Mouse (Mus musculus) MEL (cell line): ENCODE results near the gene Zzef1. TPM values are rescaled to one million over a fixed set of nuclear protein-coding genes. Genes with fewer than 3 reads are reported as not detected.
A peak's percentile ranks its signal among the peaks of the same experiment; 100 is the strongest.

Experiments used
- DNase-seq: peaks from one replicate; pipeline ENCODE4 v3.0.0; 2011; ENCODE audit warnings: low read depth, low spot score
- H3K27ac ChIP-seq: 2 replicates; pipeline ENCODE4 v1.5.1; 2012; ENCODE audit warnings: low read depth, mild to moderate bottlenecking, control low read depth, low read length, moderate library complexity; ENCODE audit not compliant: control insufficient read depth
- H3K27me3 ChIP-seq, 2 experiments: fragments of 150-350 bp in 1 of 2; sonication (generic) in 1 of 2; 2 replicates each; pipeline ENCODE4 v1.6.1; 2012; ENCODE audit warnings: low read length in 2 of 2, mild to moderate bottlenecking in 2 of 2, improper control_type of control experiment in 1 of 2, moderate library complexity in 1 of 2; ENCODE audit not compliant: insufficient read depth in 2 of 2, control insufficient read depth in 1 of 2
- H3K36me3 ChIP-seq, 2 experiments: 2 replicates each; pipeline ENCODE4 v1.6.1; 2012 to 2014; ENCODE audit warnings: low read length in 2 of 2, improper control_type of control experiment in 1 of 2, inconsistent platforms in 1 of 2, mild to moderate bottlenecking in 1 of 2; ENCODE audit not compliant: insufficient read depth in 2 of 2, control insufficient read depth in 1 of 2
- H3K4me1 ChIP-seq, 2 experiments: fragments of 150-350 bp in 1 of 2; sonication (generic) in 1 of 2; 2 replicates each; pipeline ENCODE4 v1.6.1; 2012; ENCODE audit warnings: low read length in 2 of 2, improper control_type of control experiment in 1 of 2, mild to moderate bottlenecking in 1 of 2; ENCODE audit not compliant: insufficient read depth in 2 of 2, control insufficient read depth in 1 of 2
- H3K4me3 ChIP-seq, 2 experiments: fragments of 150-350 bp in 1 of 2; sonication (generic) in 1 of 2; 2 replicates each; pipeline ENCODE4 v1.5.1; 2012; ENCODE audit warnings: low read depth in 2 of 2, low read length in 2 of 2, mild to moderate bottlenecking in 2 of 2, moderate library complexity in 2 of 2, control low read depth in 1 of 2, improper control_type of control experiment in 1 of 2; ENCODE audit not compliant: control insufficient read depth in 1 of 2, insufficient read depth in 1 of 2
- H3K79me2 ChIP-seq: 2 replicates; pipeline ENCODE4 v1.6.1; 2012; ENCODE audit warnings: mild to moderate bottlenecking, low read length, moderate library complexity; ENCODE audit not compliant: control insufficient read depth, poor library complexity, insufficient read depth
- H3K9ac ChIP-seq: 2 replicates; pipeline ENCODE4 v1.6.1; 2012; ENCODE audit warnings: low read depth, mild to moderate bottlenecking, control low read depth, low read length, moderate library complexity; ENCODE audit not compliant: control insufficient read depth, poor library complexity, severe bottlenecking
- H3K9me3 ChIP-seq: fragments of 150-350 bp; sonication (generic); replicated peaks from 2 replicates; pipeline ENCODE4 v1.6.1; 2012; ENCODE audit warnings: mild to moderate bottlenecking, low read length, improper control_type of control experiment, moderate library complexity; ENCODE audit not compliant: insufficient read depth
- BHLHE40 ChIP-seq: IDR thresholded peaks from 2 replicates; pipeline ENCODE4 v1.6.1; 2012; ENCODE audit warnings: low read depth, mild to moderate bottlenecking, inconsistent platforms, low read length, improper control_type of control experiment, borderline replicate concordance
- CHD2 ChIP-seq: IDR thresholded peaks from 2 replicates; pipeline ENCODE4 v1.6.1; 2011; ENCODE audit warnings: low read length, improper control_type of control experiment
- ELF1 ChIP-seq: IDR thresholded peaks from 2 replicates; pipeline ENCODE4 v1.6.1; 2014; ENCODE audit warnings: low read depth, mild to moderate bottlenecking, inconsistent platforms, low read length, improper control_type of control experiment, moderate library complexity
- EP300 ChIP-seq, 2 experiments: IDR thresholded peaks; 2 replicates each; pipeline ENCODE4 v1.6.1; 2011; ENCODE audit warnings: improper control_type of control experiment in 2 of 2, low read length in 2 of 2, low read depth in 1 of 2, mild to moderate bottlenecking in 1 of 2
- GABPA ChIP-seq: IDR thresholded peaks from 2 replicates; pipeline ENCODE4 v1.6.1; 2012; ENCODE audit warnings: low read depth, mild to moderate bottlenecking, inconsistent platforms, low read length, improper control_type of control experiment, moderate library complexity
- HCFC1 ChIP-seq: IDR thresholded peaks from 2 replicates; pipeline ENCODE4 v1.6.1; 2012; ENCODE audit warnings: low read depth, mild to moderate bottlenecking, inconsistent platforms, low read length, improper control_type of control experiment, moderate library complexity
- MAFK ChIP-seq: IDR thresholded peaks from 2 replicates; pipeline ENCODE4 v1.6.1; 2011; ENCODE audit warnings: low read depth, mild to moderate bottlenecking, low read length, improper control_type of control experiment, borderline replicate concordance
- MAX ChIP-seq: IDR thresholded peaks from 2 replicates; pipeline ENCODE4 v1.6.1; 2011; ENCODE audit warnings: low read length, improper control_type of control experiment
- NRF1 ChIP-seq: IDR thresholded peaks from 2 replicates; pipeline ENCODE4 v1.6.1; 2014; ENCODE audit warnings: low read depth, mild to moderate bottlenecking, inconsistent platforms, low read length, improper control_type of control experiment, moderate library complexity; ENCODE audit not compliant: poor library complexity, insufficient read depth, severe bottlenecking
- POLR2AphosphoS2 ChIP-seq: IDR thresholded peaks from 2 replicates; pipeline ENCODE4 v1.6.1; 2011; ENCODE audit warnings: low read length, improper control_type of control experiment
- POLR2AphosphoS5 ChIP-seq: IDR thresholded peaks from 2 replicates; pipeline ENCODE4 v1.6.1; 2012; ENCODE audit warnings: low read depth, borderline replicate concordance, mild to moderate bottlenecking, inconsistent platforms, low read length, moderate library complexity, mixed read lengths
- RCOR1 ChIP-seq: IDR thresholded peaks from 2 replicates; pipeline ENCODE4 v1.6.1; 2012; ENCODE audit warnings: low read depth, mild to moderate bottlenecking, inconsistent platforms, low read length, improper control_type of control experiment
- TBP ChIP-seq: IDR thresholded peaks from 2 replicates; pipeline ENCODE4 v1.8.0; 2011; ENCODE audit warnings: low read depth, low read length, improper control_type of control experiment
- UBTF ChIP-seq: IDR thresholded peaks from 2 replicates; pipeline ENCODE4 v1.6.1; 2012; ENCODE audit warnings: low read depth, mild to moderate bottlenecking, inconsistent platforms, low read length, improper control_type of control experiment, moderate library complexity, borderline replicate concordance; ENCODE audit not compliant: insufficient read depth
- ZC3H11A ChIP-seq: IDR thresholded peaks from 2 replicates; pipeline ENCODE4 v1.6.1; 2012; ENCODE audit warnings: low read depth, mild to moderate bottlenecking, inconsistent platforms, low read length, improper control_type of control experiment
- polyA plus RNA-seq, 2 experiments: library from polyadenylated mRNA; stranded (reverse) in 1 of 2; unstranded in 1 of 2; fragments of >175 nt in 1 of 2; fragments of >200 nt in 1 of 2; gene quantifications; 2 replicates each; pipeline versions ENCODE4 v1.2.1 to v1.2.4; 2012; ENCODE audit warnings: low replicate concordance in 2 of 2, low read depth in 1 of 2; ENCODE audit not compliant: insufficient read length in 2 of 2, insufficient read depth in 1 of 2, missing spikeins in 1 of 2
- total RNA-seq: library from RNA; depleted of rRNA; stranded (reverse); fragments of 300-350 nt; gene quantifications from 2 replicates; pipeline ENCODE4 v1.2.3, GENCODE M21; 2012

Gene Zzef1
- total and polyA plus RNA-seq, 3 experiments = 13.3 to 17.6 TPM; not detected in 1

GRCm38 (mm10) chr11:72940208-72941143 is 144.4 kb downstream of the Zzef1 start (continued):
- TF ChIP-seq EP300 (IDR thresholded peaks at IDR 0.05; ENCODE audit: low read depth in 1 of 2, low read length in 2 of 2) = no peak

- H3K4me3 ChIP-seq = no peak overlapping the region
- no peaks in the 10 kb centered on the region for H3K79me2 ChIP-seq
- H3K27ac ChIP-seq = peak overlapping the region; percentile 27; the same call in 1 of the 2 replicates
- H3K36me3 ChIP-seq = peaks cover 0 to 12% of the 10 kb centered on the region in 2 experiments; a peak in 2 of 4 replicates
- no peaks in the 10 kb centered on the region for H3K27me3 ChIP-seq
- H3K9ac ChIP-seq = no peak overlapping the region
- no peaks in the 10 kb centered on the region for H3K9me3 ChIP-seq
- no peak for DNase-seq
- H3K4me1 ChIP-seq = peaks cover 3 to 39% of the 10 kb centered on the region in 2 experiments; a peak in 3 of 4 replicates
- TF ChIP-seq POLR2AphosphoS2 (no peak), HCFC1 (no peak), RCOR1 (no peak), ZC3H11A (no peak), POLR2AphosphoS5 (no peak), NRF1 (no peak), MAX (no peak), UBTF (no peak), TBP (no peak), CHD2 (no peak), GABPA (no peak), EP300 (IDR thresholded peaks at IDR 0.05; ENCODE audit: low read depth in 1 of 2, low read length in 2 of 2) (no peak), MAFK (no peak), BHLHE40 (no peak), ELF1 (no peak)
These were observed 149.2 kb downstream of the Zzef1 start for GRCm38 (mm10) chr11:72944996-72945793.
